Mouse (Mus musculus): ENCODE results near the gene Tnp2. TPM values are rescaled to one million over a fixed set of nuclear protein-coding genes. Genes with fewer than 3 reads are reported as not detected.

The Tnp2 gene
- total RNA-seq (2021): not detected
- long read RNA-seq, experiment 1: 0 reads
- long read RNA-seq, experiment 2: 0 reads

DNA sequence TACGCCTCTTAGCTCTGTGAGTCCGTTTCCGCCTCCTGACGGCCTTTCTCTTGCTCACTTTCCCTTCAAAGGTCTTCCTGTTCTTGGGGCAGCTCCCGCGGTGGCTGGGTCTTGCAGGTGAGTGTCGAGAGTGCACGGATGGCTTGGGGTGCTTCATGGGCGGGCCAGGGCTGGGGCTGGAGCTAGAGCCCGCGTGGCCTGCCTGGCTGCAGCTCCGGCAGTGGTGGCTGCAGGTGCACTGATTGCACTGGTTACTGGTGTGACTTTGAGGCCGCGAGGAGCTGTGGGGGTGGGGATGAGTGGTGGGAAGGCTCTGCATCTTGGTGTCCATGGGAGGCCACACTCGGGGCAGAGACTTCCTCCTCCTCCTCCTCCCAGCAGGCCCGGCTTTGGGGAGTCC is at the start of gene Tnp2:
Gene Tnp2 (minus strand): TSS at position 390 of the 400 bp plus-strand sequence.
- no peak for TF ChIP-seq CTCF (IDR thresholded peaks at IDR 0.05)
- intact Hi-C loops (cut with DNase I): loop anchor here (5.0 kb wide), 1 partner anchor 121 kb away; no protein-coding TSS in a partner anchor
- Histone ChIP-seq H3K4me3 (no peak within 1 kb of the TSS), H3K27ac (no peak within 1 kb of the TSS)
- no peak for DNase-seq (ENCODE audit: extremely low spot score in 1 of 2, low spot score in 2 of 2)

- no peak for TF ChIP-seq CTCF (IDR thresholded peaks at IDR 0.05)
- intact Hi-C loops (cut with DNase I): no loop called here
- no peak for DNase-seq (ENCODE audit: extremely low spot score in 1 of 2, low spot score in 2 of 2)
- Histone ChIP-seq H3K27ac (no peak overlapping the region), H3K4me3 (no peak overlapping the region)
These were observed 49.4 kb upstream of the Tnp2 start for GRCm38 (mm10) chr16:10837903-10838302.

DNA sequence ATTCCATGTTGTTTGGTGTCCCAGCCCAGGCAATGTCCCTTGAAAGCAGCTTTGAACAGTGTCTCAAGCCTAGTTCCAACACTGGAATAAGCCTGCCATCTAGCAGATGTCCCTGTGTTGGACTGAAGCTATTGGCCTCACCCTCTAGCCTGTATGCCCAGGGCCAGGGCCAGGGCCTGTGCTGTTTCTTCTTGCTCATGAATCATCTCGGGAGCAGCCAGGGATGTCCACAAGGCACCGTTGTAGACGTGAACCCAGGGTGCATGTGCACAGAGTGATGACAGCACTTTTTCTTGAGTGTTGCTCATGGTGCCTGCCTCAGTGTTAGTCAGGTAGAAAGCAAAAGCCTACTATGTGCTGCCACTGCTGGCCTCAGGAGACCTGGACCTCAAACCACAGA is 48.8 kb upstream of the Tnp2 start:
- intact Hi-C loops (cut with DNase I): no loop called here
- no peak for TF ChIP-seq CTCF (IDR thresholded peaks at IDR 0.05)
- Histone ChIP-seq H3K4me3 (no peak overlapping the region), H3K27ac (no peak overlapping the region)
- no peak for DNase-seq (ENCODE audit: extremely low spot score in 1 of 2, low spot score in 2 of 2)

DNA sequence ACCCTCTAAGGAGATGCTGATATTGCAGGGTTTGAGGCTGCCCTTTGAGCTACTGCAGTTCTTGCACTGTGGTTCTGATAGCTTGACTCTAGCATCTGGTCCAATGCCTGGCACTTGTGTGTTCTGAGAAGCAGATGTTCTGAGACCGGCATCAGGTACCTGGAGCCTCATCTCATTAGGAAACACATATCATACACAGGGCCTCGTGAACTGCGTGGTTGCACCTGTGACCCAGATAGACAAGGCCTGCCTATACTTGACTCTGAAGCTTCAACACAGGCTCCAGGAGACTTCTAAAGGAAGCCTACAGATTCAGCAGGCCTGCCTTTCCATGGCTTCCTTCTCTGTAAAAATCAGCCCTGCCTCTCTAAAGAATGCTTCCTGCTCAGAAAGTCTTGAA is 47.9 kb upstream of the Tnp2 start:
- Histone ChIP-seq H3K27ac (no peak overlapping the region), H3K4me3 (no peak overlapping the region)
- no peak for DNase-seq (ENCODE audit: extremely low spot score in 1 of 2, low spot score in 2 of 2)
- intact Hi-C loops (cut with DNase I): no loop called here
- no peak for TF ChIP-seq CTCF (IDR thresholded peaks at IDR 0.05)

DNA sequence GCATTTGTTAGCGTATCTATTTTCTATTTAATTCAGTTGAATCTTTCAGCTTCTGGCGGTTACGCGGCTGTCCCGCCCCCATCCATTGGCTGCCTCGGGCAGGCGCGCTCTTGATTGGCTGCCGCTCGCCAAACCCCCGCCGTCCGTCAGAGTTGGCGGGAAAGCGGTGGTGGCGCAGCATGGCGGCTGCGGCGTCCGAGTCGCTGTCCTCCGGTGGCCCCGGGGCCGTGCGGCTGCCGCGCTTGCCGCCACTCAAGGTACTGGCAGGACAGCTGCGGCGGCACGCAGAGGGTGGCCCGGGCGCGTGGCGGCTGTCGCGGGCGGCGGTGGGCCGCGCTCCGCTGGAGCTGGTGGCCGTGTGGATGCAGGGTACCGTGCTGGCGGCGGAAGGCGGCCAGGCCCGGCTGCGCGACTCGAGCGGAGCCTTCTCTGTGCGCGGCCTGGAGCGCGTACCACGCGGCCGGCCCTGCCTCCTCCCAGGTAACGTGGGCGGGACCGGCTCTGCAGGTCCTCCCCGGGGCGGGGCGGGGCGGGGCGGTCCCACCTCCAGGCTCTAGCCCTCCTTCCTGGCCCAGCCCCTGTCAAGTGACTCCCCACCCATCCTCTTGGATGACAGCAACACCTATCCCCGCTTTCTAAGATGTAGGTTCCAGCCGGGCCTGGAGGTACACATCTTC is 46.6 kb upstream of the Tnp2 start, which contains the start of gene Rmi2:
Gene Rmi2 (plus strand): TSS at position 149 of the 677 bp plus-strand sequence.
- no peak for TF ChIP-seq CTCF (IDR thresholded peaks at IDR 0.05)
- intact Hi-C loops (cut with DNase I): loop anchor here (2.0 kb wide), 1 partner anchor 48 kb away; no protein-coding TSS in a partner anchor

DNA sequence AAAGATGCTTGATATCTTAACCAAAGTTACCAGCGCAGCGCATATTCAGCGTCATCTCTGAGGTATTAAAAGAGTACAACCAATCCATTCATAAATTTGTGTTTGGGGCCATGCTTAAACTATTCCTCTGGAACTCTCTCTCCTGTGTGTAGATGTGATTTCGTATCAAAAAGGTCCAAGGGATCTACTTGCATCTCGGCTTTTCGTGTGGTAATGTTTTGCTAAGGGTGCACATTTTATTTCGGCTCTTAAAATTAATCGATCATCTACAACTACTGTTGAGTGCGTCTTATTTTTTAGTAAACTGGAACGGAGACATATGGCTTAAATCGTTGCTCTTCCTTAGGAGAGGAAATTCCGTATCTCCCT is 46.1 kb upstream of the Tnp2 start:
- Histone ChIP-seq H3K4me3 (peak overlapping the region; percentile 70), H3K27ac (no peak overlapping the region)
- TF ChIP-seq CTCF (IDR thresholded peaks at IDR 0.05): no peak
- intact Hi-C loops (cut with DNase I): loop anchor here (2.0 kb wide), 1 partner anchor 48 kb away; no protein-coding TSS in a partner anchor
- DNase-seq (ENCODE audit: extremely low spot score in 1 of 2, low spot score in 2 of 2): no peak

More for the DNA sequence above, 46.6 kb upstream of the Tnp2 start, which contains the start of gene Rmi2:
- Histone ChIP-seq H3K27ac (no peak within 1 kb of the TSS), H3K4me3 (peak within 1 kb of the TSS; percentile 70)
- DNase-seq (ENCODE audit: extremely low spot score in 1 of 2, low spot score in 2 of 2): peak; percentile 80 to 84

- intact Hi-C loops (cut with DNase I): no loop called here
- no peak for DNase-seq (ENCODE audit: extremely low spot score in 1 of 2, low spot score in 2 of 2)
- Histone ChIP-seq H3K27ac (no peak overlapping the region), H3K4me3 (no peak overlapping the region)
- no peak for TF ChIP-seq CTCF (IDR thresholded peaks at IDR 0.05)
These were observed 40.0 kb upstream of the Tnp2 start for GRCm38 (mm10) chr16:10828461-10828805.

- intact Hi-C loops (cut with DNase I): no loop called here
- no peak overlapping the region for H3K27ac ChIP-seq
- no peak for TF ChIP-seq CTCF (IDR thresholded peaks at IDR 0.05)
- DNase-seq (ENCODE audit: extremely low spot score in 1 of 2, low spot score in 2 of 2): no peak
- H3K4me3 ChIP-seq: no peak overlapping the region
These were observed 39.5 kb upstream of the Tnp2 start for GRCm38 (mm10) chr16:10827766-10828460.

- TF ChIP-seq CTCF (IDR thresholded peaks at IDR 0.05): no peak
- intact Hi-C loops (cut with DNase I): no loop called here
- Histone ChIP-seq H3K4me3 (no peak overlapping the region), H3K27ac (no peak overlapping the region)
- no peak for DNase-seq (ENCODE audit: extremely low spot score in 1 of 2, low spot score in 2 of 2)
These were observed 38.8 kb upstream of the Tnp2 start for GRCm38 (mm10) chr16:10827269-10827668.

DNA sequence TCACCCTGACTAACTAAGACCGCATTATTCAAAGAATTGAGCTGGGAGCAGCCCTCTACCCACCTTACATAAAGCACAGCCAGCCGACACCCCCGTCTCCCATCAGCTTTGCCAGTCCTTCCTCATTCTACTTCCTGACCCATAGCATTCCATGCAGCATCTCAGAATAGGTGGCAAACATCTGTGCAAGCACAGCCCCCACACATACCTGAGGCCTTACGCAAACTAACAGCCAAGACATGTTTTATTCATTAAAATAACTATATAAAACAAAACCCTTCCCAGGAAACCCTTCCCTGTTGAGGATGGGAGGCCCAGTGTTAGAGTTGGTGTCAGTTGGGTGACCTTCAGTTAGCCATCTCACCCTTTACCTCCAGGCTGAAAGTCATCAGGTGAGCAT is 37.4 kb upstream of the Tnp2 start:
- intact Hi-C loops (cut with DNase I): no loop called here
- TF ChIP-seq CTCF (IDR thresholded peaks at IDR 0.05): no peak
- Histone ChIP-seq H3K27ac (no peak overlapping the region), H3K4me3 (no peak overlapping the region)
- no peak for DNase-seq (ENCODE audit: extremely low spot score in 1 of 2, low spot score in 2 of 2)

- DNase-seq (ENCODE audit: extremely low spot score in 1 of 2, low spot score in 2 of 2): no peak
- no peak for TF ChIP-seq CTCF (IDR thresholded peaks at IDR 0.05)
- no peak overlapping the region for H3K27ac ChIP-seq
- H3K4me3 ChIP-seq: no peak overlapping the region
- intact Hi-C loops (cut with DNase I): no loop called here
These were observed 36.1 kb upstream of the Tnp2 start for GRCm38 (mm10) chr16:10824536-10824935.

DNA sequence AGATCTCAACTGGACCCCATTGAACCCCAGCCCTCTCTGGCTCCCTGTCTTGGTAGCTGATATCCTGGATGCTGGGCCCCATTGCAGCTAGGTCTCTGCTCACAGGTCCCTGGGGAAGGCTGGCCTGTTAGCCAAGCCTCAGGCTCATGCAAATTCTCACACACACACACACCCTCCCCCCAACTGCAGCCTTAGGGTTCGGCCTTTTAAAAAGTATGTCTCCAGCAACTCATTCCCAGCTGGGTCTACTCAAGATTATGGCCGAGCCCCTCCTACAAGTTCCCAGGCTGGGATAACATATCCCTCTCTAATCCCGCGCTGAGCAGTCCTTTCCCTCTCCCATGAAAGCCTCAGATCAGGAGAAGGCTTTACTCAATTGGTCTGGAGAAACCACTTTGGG is 32.9 kb upstream of the Tnp2 start:
- H3K27ac ChIP-seq: no peak overlapping the region
- TF ChIP-seq CTCF (IDR thresholded peaks at IDR 0.05): no peak
- no peak overlapping the region for H3K4me3 ChIP-seq
- intact Hi-C loops (cut with DNase I): no loop called here
- DNase-seq (ENCODE audit: extremely low spot score in 1 of 2, low spot score in 2 of 2): no peak
